Mouse (Mus musculus) MEL (cell line): ENCODE results near the gene Acbd7.

Experiments
- CTCF ChIP-seq, 3 experiments: IDR thresholded peaks in 2 of 3; conservative IDR thresholded peaks in 1 of 3; 2 replicates each; pipeline ENCODE4 v1.5.1; 2011 to 2012; ENCODE audit warnings: low read length in 3 of 3, low read depth in 2 of 3, mild to moderate bottlenecking in 2 of 3, improper control_type of control experiment in 1 of 3, inconsistent platforms in 1 of 3, mixed read lengths in 1 of 3, moderate library complexity in 1 of 3; ENCODE audit not compliant: control insufficient read depth in 1 of 3, insufficient read depth in 1 of 3, poor library complexity in 1 of 3, severe bottlenecking in 1 of 3
- MEF2A ChIP-seq: IDR thresholded peaks from 2 replicates; pipeline ENCODE4 v1.6.1; 2014; ENCODE audit warnings: low read depth, mild to moderate bottlenecking, inconsistent platforms, low read length, improper control_type of control experiment; ENCODE audit not compliant: poor library complexity, insufficient replicate concordance, severe bottlenecking; ENCODE audit errors: extremely low read depth
- MYC ChIP-seq: IDR thresholded peaks from 2 replicates; pipeline ENCODE4 v1.6.1; 2011; ENCODE audit warnings: low read depth, mild to moderate bottlenecking, low read length, improper control_type of control experiment, moderate library complexity
- RCOR1 ChIP-seq: IDR thresholded peaks from 2 replicates; pipeline ENCODE4 v1.6.1; 2012; ENCODE audit warnings: low read depth, mild to moderate bottlenecking, inconsistent platforms, low read length, improper control_type of control experiment

- TF ChIP-seq RCOR1: no peak
- no peak for TF ChIP-seq CTCF (IDR thresholded peaks at IDR 0.05 in 2 of 3, conservative IDR thresholded peaks at IDR 0.05 in 1 of 3; ENCODE audit: control insufficient read depth in 1 of 3, insufficient read depth in 1 of 3, low read depth in 2 of 3, low read length in 3 of 3, poor library complexity in 1 of 3, severe bottlenecking in 1 of 3)
- no peak for TF ChIP-seq MYC
- TF ChIP-seq MEF2A: no peak
Measured at GRCm38 (mm10) chr2:3333761-3334160, 2.2 kb upstream of the Acbd7 start.
